Mouse (Mus musculus) stomach, embryonic 14.5 days (tissue): ENCODE results near the gene Ggta1. TPM values are rescaled to one million over a fixed set of nuclear protein-coding genes. Genes with fewer than 3 reads are reported as not detected.

Source experiments
- ATAC-seq: fragments of 200-750 bp; cut with Nextera tagmentation; 2 replicates; pipeline ENCODE4 v1.8.0; 2017; ENCODE audit warnings: low read depth, moderate TSS enrichment; ENCODE audit not compliant: insufficient number of reproducible peaks, insufficient read depth, low FRiP score
- H3K27ac ChIP-seq: fragments of 300-500 bp; sonication (generic); 2 replicates; pipeline ENCODE4 v1.5.1; 2014; ENCODE audit warnings: mild to moderate bottlenecking, low read length, moderate library complexity, mixed read lengths
- H3K27me3 ChIP-seq: fragments of 300-500 bp; sonication (generic); 2 replicates; pipeline ENCODE4 v1.6.1; 2014; ENCODE audit warnings: low read length, control low read depth, mixed read lengths; ENCODE audit not compliant: control insufficient read depth, insufficient read depth
- H3K36me3 ChIP-seq: fragments of 300-500 bp; sonication (generic); 2 replicates; pipeline ENCODE4 v1.6.1; 2014; ENCODE audit warnings: mild to moderate bottlenecking, control low read depth, low read length, moderate library complexity, mixed read lengths; ENCODE audit not compliant: control insufficient read depth, insufficient read depth
- H3K4me1 ChIP-seq: fragments of 300-500 bp; sonication (generic); 2 replicates; pipeline ENCODE4 v1.6.1; 2014; ENCODE audit warnings: low read length, control low read depth, mixed read lengths; ENCODE audit not compliant: control insufficient read depth, insufficient read depth
- H3K4me2 ChIP-seq: fragments of 300-500 bp; sonication (generic); replicated peaks from 2 replicates; pipeline ENCODE4 v1.6.1; 2014; ENCODE audit warnings: low read depth, low read length, control low read depth
- H3K4me3 ChIP-seq: fragments of 300-500 bp; sonication (generic); 2 replicates; pipeline ENCODE4 v1.5.1; 2014; ENCODE audit warnings: low read depth, low read length, control low read depth
- H3K9ac ChIP-seq: fragments of 300-500 bp; sonication (generic); replicated peaks from 2 replicates; pipeline ENCODE4 v1.6.1; 2014; ENCODE audit warnings: low read depth, mild to moderate bottlenecking, control low read depth, low read length, moderate library complexity, mixed read lengths
- H3K9me3 ChIP-seq: fragments of 300-500 bp; sonication (generic); 2 replicates; pipeline ENCODE4 v1.6.1; 2016; ENCODE audit warnings: low read depth, low read length, control low read depth; ENCODE audit not compliant: control insufficient read depth
- WGBS: fragments of 180-500 bp; shearing (Covaris S2); extraction: QIAGEN DNeasy Blood & Tissue Kit; methylation state at CpG from one replicate; pipeline ENCODE4 v1.1.7; 2014; 5-methylcytosine and 5-hydroxymethylcytosine counted together
- polyA plus RNA-seq: library from polyadenylated mRNA; unstranded; fragments of >200 nt; fragmentation: Nextera tagmentation; extraction: Ambion mirVana; gene quantifications from 2 replicates; pipeline ENCODE4 v1.2.1, GENCODE M21; 2014

Ggta1 gene
- polyA plus RNA-seq, 1 experiment from 2014 or later = 23.5 TPM

DNA sequence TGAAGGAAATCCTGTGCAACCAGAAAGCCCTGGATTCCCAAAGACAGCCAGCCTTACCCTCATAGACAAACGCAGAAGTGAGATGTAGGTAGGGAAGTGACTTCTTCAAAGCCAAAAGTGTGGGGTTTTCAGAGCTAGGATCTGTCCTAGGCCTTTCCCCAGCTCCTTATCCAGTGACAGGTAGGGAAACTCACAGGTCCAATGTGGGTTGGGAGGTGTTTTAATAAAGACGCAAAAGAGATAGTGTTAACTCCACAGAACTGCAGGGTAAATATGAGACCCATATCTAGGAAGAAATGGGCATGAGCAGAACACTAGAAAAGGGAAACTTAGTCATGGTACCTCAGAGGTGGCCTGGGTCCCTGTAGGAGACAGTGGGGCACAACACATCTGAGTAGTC, 5.2 kb upstream of the Ggta1 start:
- ATAC-seq = no peak
- no peaks in the 10 kb centered on the region for H3K36me3 ChIP-seq
- H3K4me1 ChIP-seq = peaks cover 2% of the 10 kb centered on the region; the same call in 1 of the 2 replicates
- H3K27me3 ChIP-seq = no peaks in the 10 kb centered on the region
- H3K4me3 ChIP-seq = no peak overlapping the region
- H3K27ac ChIP-seq = no peak overlapping the region
- H3K4me2 ChIP-seq = no peak overlapping the region
- H3K9me3 ChIP-seq = no peaks in the 10 kb centered on the region
- no peak overlapping the region for H3K9ac ChIP-seq
- WGBS = 65% methylated on average over 2 of the region's 2 CpGs

DNA sequence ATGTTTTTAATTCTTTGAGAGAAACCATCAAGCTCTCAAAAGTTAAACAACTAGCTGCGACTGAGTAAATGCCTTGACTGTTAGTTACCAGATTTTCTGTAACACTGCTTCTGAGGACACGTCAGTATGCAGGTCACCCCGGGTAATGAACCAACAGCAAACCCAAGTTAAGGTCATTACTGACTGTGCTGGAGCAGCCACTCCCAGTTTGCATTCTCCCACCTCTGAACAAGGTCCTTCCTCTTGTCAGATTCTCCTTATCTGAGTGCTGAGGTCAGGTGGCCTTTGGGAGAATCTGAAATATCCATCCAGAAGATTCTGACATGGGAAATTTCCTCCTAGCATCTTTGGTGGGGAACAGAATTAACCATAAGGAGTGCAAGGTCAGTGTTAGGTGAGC, 4.8 kb upstream of the Ggta1 start:
- Histone ChIP-seq H3K4me1 (peaks cover 5% of the 10 kb centered on the region), H3K9me3 (no peaks in the 10 kb centered on the region), H3K9ac (no peak overlapping the region), H3K4me3 (no peak overlapping the region), H3K27ac (no peak overlapping the region), H3K36me3 (no peaks in the 10 kb centered on the region), H3K4me2 (no peak overlapping the region), H3K27me3 (no peaks in the 10 kb centered on the region)
- WGBS = 62% methylated on average over 3 of the region's 3 CpGs
- ATAC-seq = no peak

DNA sequence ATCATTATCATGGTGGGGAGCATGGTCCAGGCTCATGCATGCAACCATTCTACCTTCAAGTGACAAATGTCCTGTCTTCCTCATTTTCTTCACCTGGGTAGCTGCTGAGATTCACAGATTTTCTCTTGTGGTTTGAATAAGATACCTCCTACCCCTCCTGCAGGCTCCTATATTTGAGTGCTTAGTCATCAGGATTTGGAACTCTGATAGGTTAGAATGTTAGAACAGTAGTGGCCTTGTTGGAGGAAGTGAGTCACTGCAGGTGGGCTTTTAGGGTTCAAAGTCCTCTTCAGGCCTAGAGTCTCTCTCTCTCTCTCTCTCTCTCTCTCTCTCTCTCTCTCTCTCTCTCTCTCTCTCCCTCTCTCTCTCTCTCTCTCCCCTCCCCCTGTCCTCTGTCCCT, 2.6 kb upstream of the Ggta1 start:
- no peak overlapping the region for H3K4me3 ChIP-seq
- no peak overlapping the region for H3K4me2 ChIP-seq
- H3K27ac ChIP-seq = no peak overlapping the region
- H3K36me3 ChIP-seq = no peaks in the 10 kb centered on the region
- no peak for ATAC-seq
- H3K4me1 ChIP-seq = peaks cover 8% of the 10 kb centered on the region
- H3K9ac ChIP-seq = no peak overlapping the region
- H3K27me3 ChIP-seq = no peaks in the 10 kb centered on the region
- H3K9me3 ChIP-seq = no peaks in the 10 kb centered on the region

DNA sequence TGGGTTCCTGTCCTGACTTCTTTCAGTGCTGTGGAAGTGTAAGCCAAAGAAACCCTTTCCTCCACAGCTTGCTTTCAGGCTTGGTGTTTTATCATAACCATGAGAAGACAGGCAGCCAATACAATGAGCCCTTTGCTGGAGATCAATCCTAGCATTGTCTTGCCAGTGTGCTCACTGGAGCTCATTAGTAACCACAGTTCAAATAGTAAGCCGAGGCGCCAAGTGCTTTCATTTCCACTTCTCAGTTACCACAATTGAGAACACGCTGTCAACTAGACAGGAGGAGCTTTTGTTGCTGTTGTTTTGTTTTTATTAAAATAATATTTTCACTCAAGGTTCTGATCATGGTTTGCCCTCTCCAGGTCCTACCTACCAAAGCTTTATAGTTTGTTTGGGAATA, 1.5 kb upstream of the Ggta1 start:
- Histone ChIP-seq H3K4me2 (no peak overlapping the region), H3K27me3 (no peaks in the 10 kb centered on the region), H3K9ac (no peak overlapping the region), H3K27ac (no peak overlapping the region), H3K9me3 (no peaks in the 10 kb centered on the region), H3K4me3 (no peak overlapping the region), H3K4me1 (peaks cover 8% of the 10 kb centered on the region), H3K36me3 (no peaks in the 10 kb centered on the region)
- 71% methylated on average over 3 of the region's 3 CpGs for WGBS
- no peak for ATAC-seq

DNA sequence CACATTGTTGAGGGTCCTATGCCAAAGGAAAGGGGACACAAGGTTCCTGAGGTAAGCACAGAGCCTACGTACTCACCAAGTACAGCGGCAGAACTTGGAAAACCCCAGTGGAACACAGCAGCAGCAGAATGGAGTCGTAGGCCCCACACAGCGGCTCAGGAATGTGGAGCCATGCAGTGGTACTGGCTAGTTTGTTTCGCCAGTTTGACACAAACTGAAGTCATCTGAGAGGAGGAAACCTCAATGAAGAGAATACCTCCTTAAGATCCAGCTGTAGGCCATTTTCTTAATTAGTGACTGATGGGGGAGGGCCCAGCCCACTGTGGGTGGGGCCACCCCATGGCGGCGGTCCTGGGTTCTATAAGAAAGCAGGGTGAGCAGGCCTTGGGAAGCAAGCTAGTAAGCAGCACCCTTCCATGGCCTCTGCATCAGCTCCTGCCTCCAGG, 1.1 kb upstream of the Ggta1 start:
- H3K9ac ChIP-seq = no peak overlapping the region
- H3K27ac ChIP-seq = peak overlapping the region; percentile 1; the same call in 1 of the 2 replicates
- H3K36me3 ChIP-seq = no peaks in the 10 kb centered on the region
- H3K27me3 ChIP-seq = no peaks in the 10 kb centered on the region
- WGBS = 55% methylated on average over 7 of the region's 7 CpGs
- no peak overlapping the region for H3K4me2 ChIP-seq
- no peak overlapping the region for H3K4me3 ChIP-seq
- H3K4me1 ChIP-seq = peaks cover 8% of the 10 kb centered on the region
- no peaks in the 10 kb centered on the region for H3K9me3 ChIP-seq
- no peak for ATAC-seq

DNA sequence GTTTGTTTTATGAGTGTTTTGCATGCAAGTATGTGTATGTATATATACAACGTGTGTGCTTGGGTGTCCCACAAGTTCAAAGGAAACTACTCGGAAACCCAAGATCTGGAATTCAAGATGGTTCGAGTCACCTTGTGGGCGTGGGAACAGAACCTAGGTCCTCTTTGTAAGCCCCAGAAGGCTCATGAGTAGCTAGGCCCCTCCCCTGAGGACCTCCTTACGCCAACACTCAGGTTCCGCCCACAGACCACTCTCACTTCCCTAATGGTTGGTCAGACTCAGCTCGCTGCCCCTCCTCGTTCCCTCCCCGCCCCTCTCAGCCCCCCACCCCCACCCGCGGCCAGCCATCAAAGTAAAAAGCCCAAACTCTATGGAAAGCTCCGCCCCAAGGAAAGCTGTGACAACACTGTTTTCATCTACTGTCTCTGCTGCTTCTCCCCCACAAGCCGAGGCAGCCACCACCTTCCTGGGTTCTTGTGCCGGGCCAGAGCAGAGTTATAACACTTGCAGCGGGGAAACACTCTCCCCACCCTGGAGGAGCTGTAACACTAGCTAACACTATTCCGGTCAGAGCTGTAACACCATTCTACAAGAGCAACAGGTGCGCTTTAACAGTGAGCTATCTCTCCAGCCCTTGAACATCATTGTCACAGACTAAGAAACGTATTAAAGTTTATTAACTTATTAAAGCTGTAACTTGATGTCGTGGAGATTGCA, 499 bp upstream of the Ggta1 start:
- no peaks in the 10 kb centered on the region for H3K27me3 ChIP-seq
- peaks cover 8% of the 10 kb centered on the region for H3K4me1 ChIP-seq
- no peaks in the 10 kb centered on the region for H3K9me3 ChIP-seq
- ATAC-seq = peak; percentile 84
- H3K36me3 ChIP-seq = no peaks in the 10 kb centered on the region
- H3K9ac ChIP-seq = no peak overlapping the region
- peak overlapping the region; percentile 95 for H3K4me2 ChIP-seq
- peak overlapping the region; percentile 35 for H3K27ac ChIP-seq
- 11% methylated on average over 19 of the region's 19 CpGs for WGBS
- H3K4me3 ChIP-seq = peak overlapping the region; percentile 5; the same call in 1 of the 2 replicates

DNA sequence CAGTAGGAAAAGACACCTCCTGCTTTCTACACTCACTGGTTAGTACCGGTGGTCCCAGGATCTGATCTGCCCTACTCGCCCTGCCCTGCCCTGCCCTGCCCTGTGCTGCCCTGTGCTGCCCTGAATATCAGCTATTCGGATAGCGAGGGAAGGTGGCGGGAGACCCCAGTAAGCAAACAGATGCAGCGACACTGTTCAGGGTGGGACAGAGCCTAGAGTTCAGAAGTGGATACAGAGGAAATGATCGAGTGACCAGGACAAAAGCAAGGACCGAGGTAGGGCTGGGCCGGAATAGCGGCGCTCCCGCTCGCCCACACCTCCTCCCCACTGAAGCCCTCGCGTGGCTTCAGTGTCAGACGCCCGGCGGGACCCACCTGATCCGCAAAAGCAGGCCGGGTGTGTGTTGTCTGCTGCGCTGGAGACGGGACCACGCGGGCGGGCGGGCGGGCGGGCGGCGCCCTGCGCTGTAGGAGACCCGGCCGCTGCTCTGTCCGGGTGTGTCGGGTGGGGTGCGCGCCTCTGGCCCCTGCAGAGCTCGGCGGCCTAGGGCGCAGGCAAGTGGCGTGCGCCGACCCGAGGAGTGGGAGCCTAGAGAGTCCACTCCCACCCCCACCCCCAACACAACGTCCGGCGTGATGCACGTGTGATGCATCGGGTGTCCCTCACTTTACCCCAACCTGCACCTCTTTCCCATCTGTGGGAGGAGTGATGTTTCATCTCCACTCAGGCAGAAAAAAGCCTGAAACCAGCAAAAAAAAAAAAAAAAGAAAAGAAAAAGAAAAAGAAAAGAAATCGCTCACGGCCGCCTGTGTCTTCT, 852 bp downstream of the Ggta1 start:
- no peaks in the 10 kb centered on the region for H3K27me3 ChIP-seq
- no peaks in the 10 kb centered on the region for H3K9me3 ChIP-seq
- peak overlapping the region; percentile 52; the same call in 1 of the 2 replicates for H3K27ac ChIP-seq
- ATAC-seq = peak; percentile 38; the same call in 1 of the 2 replicates
- H3K4me1 ChIP-seq = peaks cover 8% of the 10 kb centered on the region
- peak overlapping the region; percentile 95 for H3K4me2 ChIP-seq
- peak overlapping the region; percentile 53 for H3K4me3 ChIP-seq
- H3K36me3 ChIP-seq = no peaks in the 10 kb centered on the region
- WGBS = under 1% methylated on average over 31 of the region's 52 CpGs
- peak overlapping the region; percentile 60 for H3K9ac ChIP-seq

DNA sequence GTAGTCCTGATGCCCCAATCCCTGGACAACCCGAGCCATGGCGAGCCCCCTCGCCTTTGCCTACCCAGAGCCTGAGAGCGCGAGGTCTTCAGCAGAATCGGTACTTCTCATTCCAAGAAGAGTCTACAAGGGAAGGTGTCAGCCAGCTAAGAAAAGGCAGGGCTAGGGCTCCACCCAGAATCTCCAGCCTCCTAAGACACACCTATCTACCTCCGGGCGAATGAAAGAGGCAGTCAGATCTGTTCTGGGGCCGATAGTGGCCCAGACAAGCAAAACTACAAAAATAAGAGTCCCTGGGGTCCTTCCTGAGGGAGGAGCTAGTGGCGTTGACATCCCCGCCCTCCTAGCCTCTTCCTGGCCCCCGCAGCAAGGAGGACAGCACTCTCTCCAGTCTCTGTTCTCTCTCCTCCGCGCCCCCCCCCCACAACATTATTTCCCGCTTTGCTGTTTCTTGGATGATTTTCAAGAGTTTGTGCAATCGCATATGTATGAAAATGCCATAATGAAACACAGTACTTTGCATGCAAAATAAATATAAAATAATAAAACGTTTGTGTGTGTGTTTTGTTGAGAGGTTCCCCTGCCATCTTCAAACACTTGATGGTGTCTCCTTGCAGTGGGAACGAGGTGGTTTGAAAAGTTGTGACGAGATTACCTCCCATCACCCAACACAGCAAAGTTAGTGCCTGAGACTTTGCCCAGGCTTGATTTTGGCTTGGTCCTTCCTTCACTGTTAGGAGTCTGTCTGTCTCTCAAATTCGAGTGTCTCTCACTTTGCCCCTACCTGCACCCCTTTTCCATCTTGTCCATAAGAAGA, 1.7 kb downstream of the Ggta1 start:
- ATAC-seq = peak; percentile 23; the same call in 1 of the 2 replicates
- no peaks in the 10 kb centered on the region for H3K9me3 ChIP-seq

More for the DNA sequence above, 1.7 kb downstream of the Ggta1 start:
- WGBS = 6% methylated on average over 19 of the region's 20 CpGs
- peaks cover 8% of the 10 kb centered on the region for H3K4me1 ChIP-seq
- peak overlapping the region; percentile 52; the same call in 1 of the 2 replicates for H3K27ac ChIP-seq
- peak overlapping the region; percentile 95 for H3K4me2 ChIP-seq
- peak overlapping the region; percentile 60; the same call in 1 of the 2 replicates for H3K9ac ChIP-seq
- no peaks in the 10 kb centered on the region for H3K36me3 ChIP-seq
- H3K27me3 ChIP-seq = no peaks in the 10 kb centered on the region
- peak overlapping the region; percentile 53 for H3K4me3 ChIP-seq
